Mouse (Mus musculus): ENCODE measurements around the gene Tenm3. TPM values are rescaled to one million over a fixed set of nuclear protein-coding genes. Genes with fewer than 3 reads are reported as not detected.

The Tenm3 gene
- polyA plus RNA-seq, 1 experiment: not detected

- TF ChIP-seq GATA1 (IDR thresholded peaks at IDR 0.05; ENCODE audit: low read length): no peak
These were observed 629.4 kb downstream of the Tenm3 start for GRCm38 (mm10) chr8:48214386-48214785.

- no peak for TF ChIP-seq GATA1 (IDR thresholded peaks at IDR 0.05; ENCODE audit: low read length)
These were observed 631.8 kb downstream of the Tenm3 start for GRCm38 (mm10) chr8:48211931-48212330.

GRCm38 (mm10) chr8:48207567-48207966 lies 636.2 kb downstream of the Tenm3 start:
- no peak for TF ChIP-seq GATA1 (IDR thresholded peaks at IDR 0.05; ENCODE audit: low read length)

GRCm38 (mm10) chr8:48206922-48207321 lies 636.8 kb downstream of the Tenm3 start:
- no peak for TF ChIP-seq GATA1 (IDR thresholded peaks at IDR 0.05; ENCODE audit: low read length)

- no peak for TF ChIP-seq GATA1 (IDR thresholded peaks at IDR 0.05; ENCODE audit: low read length)
These were observed 638.9 kb downstream of the Tenm3 start for GRCm38 (mm10) chr8:48204838-48205345.

GRCm38 (mm10) chr8:48204114-48204837 lies 639.5 kb downstream of the Tenm3 start:
- TF ChIP-seq GATA1 (IDR thresholded peaks at IDR 0.05; ENCODE audit: low read length): no peak

GRCm38 (mm10) chr8:48203611-48204010 lies 640.1 kb downstream of the Tenm3 start:
- TF ChIP-seq GATA1 (IDR thresholded peaks at IDR 0.05; ENCODE audit: low read length): no peak

- no peak for TF ChIP-seq GATA1 (IDR thresholded peaks at IDR 0.05; ENCODE audit: low read length)
These were observed 640.6 kb downstream of the Tenm3 start for GRCm38 (mm10) chr8:48203161-48203560.

GRCm38 (mm10) chr8:48202632-48203031 lies 641.1 kb downstream of the Tenm3 start:
- TF ChIP-seq GATA1 (IDR thresholded peaks at IDR 0.05; ENCODE audit: low read length): no peak

GRCm38 (mm10) chr8:48199171-48199570 lies 644.6 kb downstream of the Tenm3 start:
- TF ChIP-seq GATA1 (IDR thresholded peaks at IDR 0.05; ENCODE audit: low read length): no peak

GRCm38 (mm10) chr8:48195971-48196370 lies 647.8 kb downstream of the Tenm3 start:
- no peak for TF ChIP-seq GATA1 (IDR thresholded peaks at IDR 0.05; ENCODE audit: low read length)

GRCm38 (mm10) chr8:48188586-48188985 lies 655.2 kb downstream of the Tenm3 start:
- no peak for TF ChIP-seq GATA1 (IDR thresholded peaks at IDR 0.05; ENCODE audit: low read length)

- TF ChIP-seq GATA1 (IDR thresholded peaks at IDR 0.05; ENCODE audit: low read length): no peak
These were observed 660.0 kb downstream of the Tenm3 start for GRCm38 (mm10) chr8:48183758-48184157.

- TF ChIP-seq GATA1 (IDR thresholded peaks at IDR 0.05; ENCODE audit: low read length): no peak
These were observed 662.8 kb downstream of the Tenm3 start for GRCm38 (mm10) chr8:48181000-48181399.

GRCm38 (mm10) chr8:48178993-48179392 lies 664.8 kb downstream of the Tenm3 start:
- TF ChIP-seq GATA1 (IDR thresholded peaks at IDR 0.05; ENCODE audit: low read length): no peak

- no peak for TF ChIP-seq GATA1 (IDR thresholded peaks at IDR 0.05; ENCODE audit: low read length)
These were observed 665.9 kb downstream of the Tenm3 start for GRCm38 (mm10) chr8:48177876-48178275.
